Mouse (Mus musculus): ENCODE results near the gene Misp. TPM values are rescaled to one million over a fixed set of nuclear protein-coding genes. Genes with fewer than 3 reads are reported as not detected.
A peak's percentile ranks its signal among the peaks of the same experiment; 100 is the strongest.

The Misp gene
- polyA plus RNA-seq, 1 experiment: 4.0 TPM

GRCm38 (mm10) chr10:79793051-79793737, 27.6 kb upstream of the Misp start, which contains the start of gene Palm:
Gene Palm (plus strand): TSS chr10:79793572.
- H3K9me3 ChIP-seq (replicated peaks; ENCODE audit: control insufficient read depth, insufficient read depth, low read length, poor library complexity, severe bottlenecking): no peaks in the 10 kb centered on the region
- no peaks in the 10 kb centered on the region for H3K36me3 ChIP-seq (ENCODE audit: control insufficient read depth, insufficient read depth, low read length, poor library complexity, severe bottlenecking)
- H3K4me3 ChIP-seq (ENCODE audit: low read depth, low read length): peak within 1 kb of the TSS; percentile 88
- peak within 1 kb of the TSS; percentile 91 for H3K9ac ChIP-seq (ENCODE audit: low read depth, poor library complexity, severe bottlenecking)
- no peak for TF ChIP-seq POLR2A (IDR thresholded peaks at IDR 0.05; ENCODE audit: insufficient read depth, low read length)
- TF ChIP-seq EP300 (IDR thresholded peaks at IDR 0.05; ENCODE audit: insufficient read depth, low read depth, low read length): 0 out of 2 replicates have a peak, but pooled peaks have one; percentile 39
- TF ChIP-seq CTCF (IDR thresholded peaks at IDR 0.05; ENCODE audit: low read depth, low read length): peak; percentile 78
- H3K27me3 ChIP-seq (ENCODE audit: control insufficient read depth, insufficient read depth, low read length, poor library complexity, severe bottlenecking): no peaks in the 10 kb centered on the region
- no peak within 1 kb of the TSS for H3K27ac ChIP-seq (ENCODE audit: insufficient read depth, low read length)
- peaks cover 2% of the 10 kb centered on the region for H3K4me1 ChIP-seq (ENCODE audit: control insufficient read depth, insufficient read depth, low read length)

GRCm38 (mm10) chr10:79793738-79794490, 26.9 kb upstream of the Misp start:
- Histone ChIP-seq H3K36me3 (ENCODE audit: control insufficient read depth, insufficient read depth, low read length, poor library complexity, severe bottlenecking) (no peaks in the 10 kb centered on the region), H3K4me3 (ENCODE audit: low read depth, low read length) (peak overlapping the region; percentile 88), H3K9me3 (replicated peaks; ENCODE audit: control insufficient read depth, insufficient read depth, low read length, poor library complexity, severe bottlenecking) (no peaks in the 10 kb centered on the region), H3K4me1 (ENCODE audit: control insufficient read depth, insufficient read depth, low read length) (peaks cover 3% of the 10 kb centered on the region), H3K9ac (ENCODE audit: low read depth, poor library complexity, severe bottlenecking) (peak overlapping the region; percentile 91), H3K27me3 (ENCODE audit: control insufficient read depth, insufficient read depth, low read length, poor library complexity, severe bottlenecking) (no peaks in the 10 kb centered on the region), H3K27ac (ENCODE audit: insufficient read depth, low read length) (no peak overlapping the region)
- TF ChIP-seq CTCF (IDR thresholded peaks at IDR 0.05; ENCODE audit: low read depth, low read length) (no peak), EP300 (IDR thresholded peaks at IDR 0.05; ENCODE audit: insufficient read depth, low read depth, low read length) (no peak), POLR2A (IDR thresholded peaks at IDR 0.05; ENCODE audit: insufficient read depth, low read length) (no peak)

DNA sequence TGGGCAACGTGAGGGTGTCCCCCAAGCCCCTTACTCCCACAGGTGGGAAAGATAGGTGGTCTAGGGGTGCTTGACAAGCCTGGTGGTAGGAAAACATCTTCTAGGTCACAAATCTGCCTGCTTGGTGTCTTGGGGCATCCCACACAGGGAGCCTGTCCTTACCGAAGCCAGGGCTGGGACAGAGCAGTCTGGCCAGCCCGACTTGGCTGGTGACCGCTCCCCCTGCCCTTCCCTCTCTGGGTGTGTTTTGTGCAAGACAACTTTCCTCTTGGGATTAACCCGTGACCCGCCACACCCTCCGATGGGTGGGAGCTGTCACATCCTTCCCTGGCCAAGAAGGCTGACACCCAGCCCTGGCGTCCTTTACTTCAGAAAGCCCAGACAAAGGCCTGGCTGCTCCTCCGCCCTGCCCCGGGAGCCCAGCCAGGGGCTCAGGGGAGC, 26.3 kb upstream of the Misp start:
- H3K9me3 ChIP-seq (replicated peaks; ENCODE audit: control insufficient read depth, insufficient read depth, low read length, poor library complexity, severe bottlenecking): no peaks in the 10 kb centered on the region
- no peak overlapping the region for H3K27ac ChIP-seq (ENCODE audit: insufficient read depth, low read length)
- TF ChIP-seq POLR2A (IDR thresholded peaks at IDR 0.05; ENCODE audit: insufficient read depth, low read length) (no peak), CTCF (IDR thresholded peaks at IDR 0.05; ENCODE audit: low read depth, low read length) (no peak), EP300 (IDR thresholded peaks at IDR 0.05; ENCODE audit: insufficient read depth, low read depth, low read length) (no peak)
- no peaks in the 10 kb centered on the region for H3K36me3 ChIP-seq (ENCODE audit: control insufficient read depth, insufficient read depth, low read length, poor library complexity, severe bottlenecking)
- no peaks in the 10 kb centered on the region for H3K27me3 ChIP-seq (ENCODE audit: control insufficient read depth, insufficient read depth, low read length, poor library complexity, severe bottlenecking)
- H3K9ac ChIP-seq (ENCODE audit: low read depth, poor library complexity, severe bottlenecking): peak overlapping the region; percentile 91
- peaks cover 3% of the 10 kb centered on the region for H3K4me1 ChIP-seq (ENCODE audit: control insufficient read depth, insufficient read depth, low read length)
- H3K4me3 ChIP-seq (ENCODE audit: low read depth, low read length): peak overlapping the region; percentile 88

DNA sequence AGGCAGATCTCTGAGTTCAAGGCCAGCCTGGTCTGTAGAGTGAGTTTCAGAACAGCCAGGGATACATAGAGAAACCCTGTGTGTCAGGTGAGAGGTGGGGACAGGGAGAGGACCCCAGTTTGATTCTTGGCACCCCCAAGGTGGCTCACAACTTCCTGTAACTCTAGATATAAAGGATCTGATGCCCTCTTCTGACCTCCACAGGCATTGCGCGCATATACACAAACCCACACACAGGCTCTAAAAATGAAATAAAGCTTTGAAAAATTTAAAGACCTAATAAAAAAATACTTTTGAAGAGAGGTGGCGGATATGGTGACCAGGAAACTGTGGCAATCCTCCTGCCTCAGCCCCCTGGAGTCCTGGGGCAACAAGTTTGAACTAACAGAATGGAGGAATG, 24.9 kb upstream of the Misp start:
- Histone ChIP-seq H3K4me1 (ENCODE audit: control insufficient read depth, insufficient read depth, low read length) (peaks cover 3% of the 10 kb centered on the region), H3K4me3 (ENCODE audit: low read depth, low read length) (no peak overlapping the region)

GRCm38 (mm10) chr10:79797326-79797725, 23.5 kb upstream of the Misp start:
- H3K4me3 ChIP-seq (ENCODE audit: low read depth, low read length): no peak overlapping the region
- H3K9ac ChIP-seq (ENCODE audit: low read depth, poor library complexity, severe bottlenecking): no peak overlapping the region
- H3K27ac ChIP-seq (ENCODE audit: insufficient read depth, low read length): no peak overlapping the region
- H3K27me3 ChIP-seq (ENCODE audit: control insufficient read depth, insufficient read depth, low read length, poor library complexity, severe bottlenecking): no peaks in the 10 kb centered on the region
- TF ChIP-seq CTCF (IDR thresholded peaks at IDR 0.05; ENCODE audit: low read depth, low read length) (no peak), EP300 (IDR thresholded peaks at IDR 0.05; ENCODE audit: insufficient read depth, low read depth, low read length) (0 out of 2 replicates have a peak, but pooled peaks have one; percentile 53), POLR2A (IDR thresholded peaks at IDR 0.05; ENCODE audit: insufficient read depth, low read length) (no peak)
- H3K9me3 ChIP-seq (replicated peaks; ENCODE audit: control insufficient read depth, insufficient read depth, low read length, poor library complexity, severe bottlenecking): no peaks in the 10 kb centered on the region
- peaks cover 3% of the 10 kb centered on the region for H3K4me1 ChIP-seq (ENCODE audit: control insufficient read depth, insufficient read depth, low read length)
- H3K36me3 ChIP-seq (ENCODE audit: control insufficient read depth, insufficient read depth, low read length, poor library complexity, severe bottlenecking): no peaks in the 10 kb centered on the region

More for the DNA sequence above, 24.9 kb upstream of the Misp start:
- no peaks in the 10 kb centered on the region for H3K36me3 ChIP-seq (ENCODE audit: control insufficient read depth, insufficient read depth, low read length, poor library complexity, severe bottlenecking)
- H3K9ac ChIP-seq (ENCODE audit: low read depth, poor library complexity, severe bottlenecking): no peak overlapping the region
- no peaks in the 10 kb centered on the region for H3K27me3 ChIP-seq (ENCODE audit: control insufficient read depth, insufficient read depth, low read length, poor library complexity, severe bottlenecking)
- no peaks in the 10 kb centered on the region for H3K9me3 ChIP-seq (replicated peaks; ENCODE audit: control insufficient read depth, insufficient read depth, low read length, poor library complexity, severe bottlenecking)
- TF ChIP-seq CTCF (IDR thresholded peaks at IDR 0.05; ENCODE audit: low read depth, low read length): no peak
- TF ChIP-seq EP300 (IDR thresholded peaks at IDR 0.05; ENCODE audit: insufficient read depth, low read depth, low read length): no peak
- no peak for TF ChIP-seq POLR2A (IDR thresholded peaks at IDR 0.05; ENCODE audit: insufficient read depth, low read length)
- H3K27ac ChIP-seq (ENCODE audit: insufficient read depth, low read length): no peak overlapping the region
